Mouse (Mus musculus): ENCODE results near the gene E2f6.

DNA sequence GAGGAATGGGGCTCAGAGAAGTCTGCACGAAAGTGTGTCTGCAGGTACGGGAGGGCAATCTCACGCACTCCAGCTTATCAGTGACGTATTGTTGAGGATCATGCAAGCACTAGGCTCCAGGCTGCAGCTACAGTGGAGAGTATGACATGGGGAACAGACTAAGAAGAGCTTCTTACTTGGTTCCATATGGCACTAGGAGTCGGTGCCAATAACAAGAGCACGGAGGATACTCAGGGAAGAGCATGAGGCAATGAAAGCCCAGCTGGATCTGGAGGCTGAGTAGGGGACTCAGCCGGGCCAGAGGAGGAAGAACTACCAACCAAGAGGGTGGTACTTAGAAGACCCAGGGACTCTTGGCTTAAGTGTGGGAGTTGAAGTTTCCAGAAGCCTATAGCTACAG lies 62.8 kb downstream of the E2f6 start:
- TF ChIP-seq CTCF (IDR thresholded peaks at IDR 0.05): no peak
- no peak for TF ChIP-seq POLR2A (IDR thresholded peaks at IDR 0.05; ENCODE audit: insufficient read depth, low read depth, low read length)

Measured in heart, adult 2 months (tissue).